Comparison of ENCODE assay signal across 17 mouse cellular contexts in genomic region chr5:73948031-73948899, GRCm38 (mm10).
"Had no signal": no experiment of that assay in that cellular context is flagged by ENCODE, and none has a peak within 500 bp of the region (broad histone marks: within the 10 kb centered on the region; RNA-seq: fewer than 3 reads in every experiment).

No protein-coding gene starts in this region.

- H3K9me3 ChIP-seq: midbrain, embryonic 10.5 days; midbrain, embryonic 12.5 days; neural tube, embryonic 12.5 days had no signal

- H3K27ac ChIP-seq: midbrain, embryonic 10.5 days; midbrain, embryonic 12.5 days; neural tube, embryonic 12.5 days had no signal

- H3K36me3 ChIP-seq: midbrain, embryonic 10.5 days; midbrain, embryonic 12.5 days; neural tube, embryonic 12.5 days had no signal

- DNase-seq: lung, adult 18-20 months; lung, embryonic 14.5 days; lung, postnatal 10 days; lung, postnatal 4 days; midbrain, embryonic 14.5 days; retina, postnatal 1 day; right cerebral cortex, adult 18-20 months; right cerebral cortex, postnatal 25 days; right cerebral cortex, postnatal 4 days; spleen, adult 18-20 months; thymus, adult 18-20 months; thymus, postnatal 14 days; thymus, postnatal 4 days had no signal

- H3K4me3 ChIP-seq: midbrain, embryonic 10.5 days; midbrain, embryonic 12.5 days; myocyte; neural tube, embryonic 12.5 days had no signal

- H3K27me3 ChIP-seq: midbrain, embryonic 12.5 days; neural tube, embryonic 12.5 days had no signal
